Mouse (Mus musculus): ENCODE measurements around the gene Agap3.

GRCm38 (mm10) chr5:24445428-24446080, 6.4 kb upstream of the Agap3 start:
- TF ChIP-seq CTCF (IDR thresholded peaks at IDR 0.05; ENCODE audit: extremely low read depth, insufficient read depth, insufficient read length, insufficient replicate concordance) (no peak), POLR2A (IDR thresholded peaks at IDR 0.05; ENCODE audit: low read depth, low read length) (no peak)
